Mouse (Mus musculus) brain, embryonic 14.5 days (tissue): ENCODE data around the gene Gm3336.

Experiments
- CTCF ChIP-seq: fragments of 200-500 bp; IDR thresholded peaks from 2 replicates; pipeline ENCODE4 v1.5.1; 2012; ENCODE audit warnings: inconsistent platforms, mild to moderate bottlenecking, moderate library complexity, borderline replicate concordance; ENCODE audit not compliant: insufficient read depth, insufficient read length; ENCODE audit errors: extremely low read depth
- POLR2A ChIP-seq: fragments of 200-500 bp; IDR thresholded peaks from 2 replicates; pipeline ENCODE4 v1.6.1; 2012; ENCODE audit warnings: mild to moderate bottlenecking, inconsistent platforms, borderline replicate concordance; ENCODE audit not compliant: poor library complexity, insufficient read depth, insufficient read length, severe bottlenecking; ENCODE audit errors: extremely low read depth

GRCm38 (mm10) chr8:70716521-70717400 is 1.6 kb upstream of the Gm3336 start:
- TF ChIP-seq CTCF: no peak
- TF ChIP-seq POLR2A: no peak
